Mouse (Mus musculus): ENCODE measurements around the gene Cyp2c67. TPM values are rescaled to one million over a fixed set of nuclear protein-coding genes. Genes with fewer than 3 reads are reported as not detected.

Gene Cyp2c67
- not detected for polyA plus RNA-seq (2014; fragmentation: Illumina TruSeq; extraction: RNeasy Lipid Tissue Mini Kit (QIAGEN cat#74804); ENCODE audit: low read depth, low replicate concordance)

GRCm38 (mm10) chr19:39648938-39649337, at the start of gene Cyp2c67:
Gene Cyp2c67, minus strand, starts transcription at chr19:39649051.

Other genes with a start within 250 kb of the Cyp2c67 start
- not detected for gene Cyp2c38, start 186.0 kb downstream of the Cyp2c67 start, polyA plus RNA-seq (2014; fragmentation: Illumina TruSeq; extraction: RNeasy Lipid Tissue Mini Kit (QIAGEN cat#74804); ENCODE audit: low read depth, low replicate concordance)
- gene Cyp2c39, start 138.2 kb downstream of the Cyp2c67 start, polyA plus RNA-seq (2014; fragmentation: Illumina TruSeq; extraction: RNeasy Lipid Tissue Mini Kit (QIAGEN cat#74804); ENCODE audit: low read depth, low replicate concordance), result 0.22 TPM
- 0.24 TPM for gene Cyp2c68, start 92.0 kb upstream of the Cyp2c67 start, polyA plus RNA-seq (2014; fragmentation: Illumina TruSeq; extraction: RNeasy Lipid Tissue Mini Kit (QIAGEN cat#74804); ENCODE audit: low read depth, low replicate concordance)
- gene Cyp2c40, start 163.8 kb upstream of the Cyp2c67 start, polyA plus RNA-seq (2014; fragmentation: Illumina TruSeq; extraction: RNeasy Lipid Tissue Mini Kit (QIAGEN cat#74804); ENCODE audit: low read depth, low replicate concordance), result 0.11 TPM
- gene Cyp2c69, start 237.7 kb upstream of the Cyp2c67 start, polyA plus RNA-seq (2014; fragmentation: Illumina TruSeq; extraction: RNeasy Lipid Tissue Mini Kit (QIAGEN cat#74804); ENCODE audit: low read depth, low replicate concordance), result not detected

All from testis, adult 10 weeks (tissue).